Mouse (Mus musculus) cerebellum, adult 2 months (tissue): Measurements from ENCODE around the gene Rsl1d1. TPM values are rescaled to one million over a fixed set of nuclear protein-coding genes. Genes with fewer than 3 reads are reported as not detected.
"Not testable (repeated sequence)": the region's sequence is repeated elsewhere in the genome, so short reads cannot be mapped to it uniquely, and the experiment has no call there.

Experiments
- DNase-seq, 2 experiments: peaks; one replicate each; pipeline ENCODE4 v3.0.0; 2021
- H3K27ac ChIP-seq: fragments of 200-500 bp; 2 replicates; pipeline ENCODE4 v1.5.1; 2012; ENCODE audit warnings: low read length, control low read depth, inconsistent platforms; ENCODE audit not compliant: insufficient read depth
- H3K27me3 ChIP-seq: fragments of 200-500 bp; 2 replicates; pipeline ENCODE4 v1.6.1; 2012; ENCODE audit warnings: inconsistent platforms, mild to moderate bottlenecking, low read length, moderate library complexity; ENCODE audit not compliant: control insufficient read depth, insufficient read depth
- H3K4me1 ChIP-seq: fragments of 200-500 bp; 2 replicates; pipeline ENCODE4 v1.6.1; 2011; ENCODE audit warnings: low read length; ENCODE audit not compliant: control insufficient read depth, insufficient read depth
- H3K4me3 ChIP-seq: fragments of 200-500 bp; replicated peaks from 2 replicates; pipeline ENCODE3; 2011; ENCODE audit warnings: mild to moderate bottlenecking, low read depth, low read length, control low read depth; ENCODE audit not compliant: insufficient read depth
- CTCF ChIP-seq: fragments of 200-500 bp; IDR thresholded peaks from 2 replicates; pipeline ENCODE4 v1.5.1; 2011; ENCODE audit warnings: low read depth, mild to moderate bottlenecking, control low read depth, low read length, moderate library complexity, borderline replicate concordance; ENCODE audit not compliant: insufficient read depth
- POLR2A ChIP-seq: fragments of 200-500 bp; IDR thresholded peaks from 2 replicates; pipeline ENCODE4 v1.6.1; 2011; ENCODE audit warnings: low read length, control low read depth, borderline replicate concordance; ENCODE audit not compliant: insufficient read depth
- WGBS: fragments of 180-500 bp; shearing (Covaris S2); methylation state at CpG from one replicate; pipeline ENCODE4 v1.1.7; 2018; 5-methylcytosine and 5-hydroxymethylcytosine counted together
- polyA plus RNA-seq: library from polyadenylated mRNA; depleted of rRNA; stranded (reverse); fragments of >200 nt; gene quantifications from 2 replicates; pipeline ENCODE4 v1.2.3, GENCODE M21; 2012

Rsl1d1 gene
- polyA plus RNA-seq, 1 experiment, result 44.9 TPM

GRCm38 (mm10) chr16:11175489-11176207 is 27.5 kb downstream of the Rsl1d1 start:
- no peak for TF ChIP-seq POLR2A
- no peak for TF ChIP-seq CTCF
- under 1% methylated on average over 72 of the region's 72 CpGs for WGBS
- peak in 1 of 2 experiments; percentile 55 for DNase-seq

DNA sequence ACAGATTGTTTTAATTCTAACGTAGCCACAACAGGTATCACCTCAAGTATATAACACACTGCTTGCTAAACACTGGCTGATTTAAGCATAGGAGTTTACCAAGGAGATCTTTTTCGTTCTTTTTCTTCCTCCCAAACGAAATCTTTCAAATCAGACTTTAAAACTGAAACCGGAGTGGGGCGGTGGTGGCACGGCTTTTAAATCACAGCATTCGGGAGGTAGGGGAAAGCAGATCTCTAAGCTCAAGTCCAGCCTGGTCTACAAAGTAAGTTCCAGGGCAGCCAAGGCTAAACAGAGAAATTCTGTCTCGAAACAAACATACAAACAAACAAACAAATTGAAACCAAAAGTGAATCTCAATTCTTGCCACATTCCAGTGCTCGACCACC is 28.0 kb downstream of the Rsl1d1 start:
- no peaks in the 10 kb centered on the region for H3K27me3 ChIP-seq
- no peak for DNase-seq
- TF ChIP-seq POLR2A, result no peak
- TF ChIP-seq CTCF, result no peak
- peaks cover 3% of the 10 kb centered on the region; the same call in 1 of the 2 replicates for H3K4me1 ChIP-seq
- 3% methylated on average over 9 of the region's 9 CpGs for WGBS
- H3K4me3 ChIP-seq, result peak overlapping the region; percentile 83
- peak overlapping the region; percentile 77; the same call in 1 of the 2 replicates for H3K27ac ChIP-seq

More at GRCm38 (mm10) chr16:11175489-11176207, 27.5 kb downstream of the Rsl1d1 start:
- Histone ChIP-seq H3K4me3 (peak overlapping the region; percentile 83), H3K27ac (peak overlapping the region; percentile 77), H3K27me3 (no peaks in the 10 kb centered on the region), H3K4me1 (peaks cover 3% of the 10 kb centered on the region; the same call in 1 of the 2 replicates)

GRCm38 (mm10) chr16:11174671-11175081 is 28.5 kb downstream of the Rsl1d1 start:
- H3K4me1 ChIP-seq, result peaks cover 3% of the 10 kb centered on the region; the same call in 1 of the 2 replicates
- 3% methylated on average over 10 of the region's 10 CpGs for WGBS
- no peak overlapping the region for H3K27ac ChIP-seq

GRCm38 (mm10) chr16:11171679-11172078 is 31.5 kb downstream of the Rsl1d1 start:
- Histone ChIP-seq H3K27ac (no peak overlapping the region), H3K4me1 (no peaks in the 10 kb centered on the region; the same call in 1 of the 2 replicates), H3K27me3 (no peaks in the 10 kb centered on the region), H3K4me3 (no peak overlapping the region)
- TF ChIP-seq POLR2A (no peak), CTCF (no peak)
- 90% methylated on average over 6 of the region's 6 CpGs for WGBS
- no peak for DNase-seq

More at GRCm38 (mm10) chr16:11174671-11175081, 28.5 kb downstream of the Rsl1d1 start:
- H3K4me3 ChIP-seq, result peak overlapping the region; percentile 83
- DNase-seq, result peak; percentile 39 to 45
- H3K27me3 ChIP-seq, result no peaks in the 10 kb centered on the region
- no peak for TF ChIP-seq POLR2A
- TF ChIP-seq CTCF, result peak; percentile 21; the same call in 1 of the 2 replicates

GRCm38 (mm10) chr16:11166431-11166830 is 36.7 kb downstream of the Rsl1d1 start:
- DNase-seq, result no peak
- H3K27ac ChIP-seq, result no peak overlapping the region
- H3K27me3 ChIP-seq, result no peaks in the 10 kb centered on the region
- H3K4me1 ChIP-seq, result no peaks in the 10 kb centered on the region; the same call in 1 of the 2 replicates
- no peak for TF ChIP-seq POLR2A
- no peak for TF ChIP-seq CTCF
- no peak overlapping the region for H3K4me3 ChIP-seq
- whole genome bisulfite sequencing, result 89% methylated on average over 2 of the region's 2 CpGs

GRCm38 (mm10) chr16:11164695-11165255 is 38.4 kb downstream of the Rsl1d1 start:
- Histone ChIP-seq H3K27ac (no peak overlapping the region), H3K27me3 (no peaks in the 10 kb centered on the region), H3K4me3 (no peak overlapping the region), H3K4me1 (no peaks in the 10 kb centered on the region; the same call in 1 of the 2 replicates)
- DNase-seq, result peak in 1 of 2 experiments; percentile 33
- no peak for TF ChIP-seq CTCF
- no peak for TF ChIP-seq POLR2A
- 31% methylated on average over 3 of the region's 3 CpGs for WGBS

DNA sequence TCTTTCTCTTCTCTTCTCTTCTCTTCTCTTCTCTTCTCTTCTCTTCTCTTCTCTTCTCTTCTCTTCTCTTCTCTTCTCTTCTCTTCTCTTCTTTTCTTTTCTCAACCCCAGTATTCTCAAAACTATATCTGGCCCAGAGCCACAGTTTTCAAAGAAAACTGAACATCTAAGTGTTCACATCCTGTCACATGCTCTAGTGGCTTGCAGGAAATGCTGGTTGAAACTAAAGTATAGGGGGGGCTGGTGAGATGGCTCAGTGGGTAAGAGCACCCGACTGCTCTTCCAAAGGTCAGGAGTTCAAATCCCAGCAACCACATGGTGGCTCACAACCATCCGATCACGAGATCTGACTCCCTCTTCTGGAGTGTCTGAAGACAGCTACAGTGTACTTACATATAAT is 45.4 kb downstream of the Rsl1d1 start:
- not testable (repeated sequence) for DNase-seq, H3K4me3 ChIP-seq, H3K27ac ChIP-seq, H3K27me3 ChIP-seq, H3K4me1 ChIP-seq
- WGBS, result 72% methylated on average over 3 of the region's 3 CpGs

DNA sequence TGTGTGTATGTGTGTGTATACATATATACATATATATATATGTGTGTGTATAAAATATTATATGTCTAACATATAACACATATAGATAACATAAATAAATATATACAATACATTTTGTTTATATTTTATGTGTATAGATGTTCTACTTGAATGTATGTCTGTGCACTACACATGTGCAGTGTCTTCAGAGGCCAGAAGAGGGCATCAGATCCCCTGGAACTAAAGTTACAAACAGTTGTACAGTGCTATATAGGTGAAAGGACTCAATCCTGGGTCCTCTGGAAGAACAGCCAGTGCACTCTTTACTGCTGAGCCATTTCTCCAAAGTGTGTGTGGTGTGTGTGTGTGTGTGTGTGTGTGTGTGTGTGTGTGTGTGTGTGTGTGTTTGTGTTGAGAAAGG is 48.6 kb downstream of the Rsl1d1 start:
- DNase-seq, result no peak
- H3K4me1 ChIP-seq, result no peaks in the 10 kb centered on the region
- TF ChIP-seq POLR2A, result no peak
- TF ChIP-seq CTCF, result no peak

DNA sequence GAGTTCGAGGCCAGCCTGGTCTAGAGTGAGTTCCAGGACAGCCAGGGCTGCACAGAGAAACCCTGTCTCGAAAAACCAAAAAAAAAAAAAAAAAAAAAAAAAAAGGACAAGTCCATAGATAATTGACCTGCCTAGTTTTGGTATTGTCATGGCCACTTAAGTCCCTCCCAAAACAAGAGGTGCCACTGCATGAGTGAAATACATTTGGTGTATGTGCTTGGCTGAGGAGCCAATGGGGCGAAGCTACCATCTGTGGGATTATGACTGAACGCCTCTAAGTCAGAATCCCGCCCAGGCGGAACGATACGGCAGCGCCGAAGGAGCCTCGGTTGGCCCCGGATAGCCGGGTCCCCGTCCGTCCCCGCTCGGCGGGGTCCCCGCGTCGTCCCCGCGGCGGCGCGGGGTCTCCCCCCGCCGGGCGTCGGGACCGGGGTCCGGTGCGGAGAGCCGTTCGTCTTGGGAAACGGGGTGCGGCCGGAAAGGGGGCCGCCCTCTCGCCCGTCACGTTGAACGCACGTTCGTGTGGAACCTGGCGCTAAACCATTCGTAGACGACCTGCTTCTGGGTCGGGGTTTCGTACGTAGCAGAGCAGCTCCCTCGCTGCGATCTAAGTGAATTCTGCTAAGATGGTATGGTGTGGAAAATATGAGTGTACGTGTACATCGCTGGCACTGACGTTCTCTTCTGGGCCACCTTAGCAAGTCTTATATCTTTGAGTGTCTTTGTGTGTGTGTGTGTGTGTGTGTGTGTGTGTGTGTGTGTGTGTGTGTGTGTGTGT is 59.2 kb downstream of the Rsl1d1 start:
- H3K4me1 ChIP-seq, H3K4me3 ChIP-seq, H3K27me3 ChIP-seq, H3K27ac ChIP-seq: not testable (repeated sequence)
- WGBS, result 18% methylated on average over 56 of the region's 56 CpGs
- peak; percentile 97 to 100 for DNase-seq

More for the DNA sequence above, 48.6 kb downstream of the Rsl1d1 start:
- Histone ChIP-seq H3K27ac (no peak overlapping the region), H3K27me3 (no peaks in the 10 kb centered on the region), H3K4me3 (no peak overlapping the region)
